Mouse (Mus musculus): ENCODE results near the gene Irgm1.
"Not testable (repeated sequence)": the region's sequence is repeated elsewhere in the genome, so short reads cannot be mapped to it uniquely, and the experiment has no call there.

Irgm1 gene

DNA sequence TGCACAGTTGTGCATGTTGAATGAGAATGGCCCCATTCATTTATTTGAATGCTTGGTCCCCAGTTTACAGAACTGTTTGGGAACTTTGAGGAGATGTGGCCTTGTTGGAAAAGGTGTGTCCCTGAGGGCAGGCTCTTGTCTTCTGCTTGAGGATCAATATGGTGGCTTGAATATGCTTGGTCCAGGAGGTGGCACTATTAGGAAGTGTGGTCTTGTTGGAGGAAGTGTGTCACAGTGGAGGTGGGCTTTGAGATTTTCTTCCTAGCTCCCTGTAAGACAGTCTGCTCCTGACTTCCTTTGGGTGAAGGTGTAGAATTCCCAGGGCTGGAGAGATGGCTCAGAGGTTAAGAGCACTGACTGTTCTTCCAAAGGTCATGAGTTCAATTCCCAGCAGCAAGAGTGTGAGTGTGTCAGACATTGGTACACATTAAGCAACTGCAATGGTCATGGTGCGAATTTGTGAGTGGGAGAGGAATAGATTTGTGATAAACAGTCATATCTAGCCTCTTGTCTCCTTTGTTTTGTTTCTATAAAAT lies 8.6 kb downstream of the Irgm1 start:
- in situ Hi-C loops (cut with MboI; ENCODE audit: unreplicated experiment in 2 of 2): loop anchor here (10.0 to 25.0 kb wide), 2 partner anchors 402 to 549 kb away; partner anchors contain the start of gene Olfr1389 (in 1 of the 2)

DNA sequence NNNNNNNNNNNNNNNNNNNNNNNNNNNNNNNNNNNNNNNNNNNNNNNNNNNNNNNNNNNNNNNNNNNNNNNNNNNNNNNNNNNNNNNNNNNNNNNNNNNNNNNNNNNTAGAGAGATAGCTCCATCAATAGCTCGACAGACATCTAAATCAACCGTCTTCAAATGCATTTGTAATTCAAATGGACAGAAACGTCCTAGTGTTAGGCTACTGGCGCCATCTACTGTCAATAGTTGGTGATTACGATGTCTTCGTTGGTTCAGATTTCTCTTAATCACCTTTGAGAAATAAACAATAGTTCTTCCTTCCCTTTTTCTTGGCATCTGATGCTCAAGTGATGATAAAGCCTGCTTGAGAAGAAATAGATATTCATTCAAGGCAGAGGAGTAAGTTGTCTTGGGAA lies 12.5 kb downstream of the Irgm1 start:
- in situ Hi-C loops (cut with MboI; ENCODE audit: unreplicated experiment in 2 of 2): loop anchor here (5.0 to 25.0 kb wide), 3 partner anchors 37 to 553 kb away; partner anchors contain the start of gene Olfr1389 (in 1 of the 2)

DNA sequence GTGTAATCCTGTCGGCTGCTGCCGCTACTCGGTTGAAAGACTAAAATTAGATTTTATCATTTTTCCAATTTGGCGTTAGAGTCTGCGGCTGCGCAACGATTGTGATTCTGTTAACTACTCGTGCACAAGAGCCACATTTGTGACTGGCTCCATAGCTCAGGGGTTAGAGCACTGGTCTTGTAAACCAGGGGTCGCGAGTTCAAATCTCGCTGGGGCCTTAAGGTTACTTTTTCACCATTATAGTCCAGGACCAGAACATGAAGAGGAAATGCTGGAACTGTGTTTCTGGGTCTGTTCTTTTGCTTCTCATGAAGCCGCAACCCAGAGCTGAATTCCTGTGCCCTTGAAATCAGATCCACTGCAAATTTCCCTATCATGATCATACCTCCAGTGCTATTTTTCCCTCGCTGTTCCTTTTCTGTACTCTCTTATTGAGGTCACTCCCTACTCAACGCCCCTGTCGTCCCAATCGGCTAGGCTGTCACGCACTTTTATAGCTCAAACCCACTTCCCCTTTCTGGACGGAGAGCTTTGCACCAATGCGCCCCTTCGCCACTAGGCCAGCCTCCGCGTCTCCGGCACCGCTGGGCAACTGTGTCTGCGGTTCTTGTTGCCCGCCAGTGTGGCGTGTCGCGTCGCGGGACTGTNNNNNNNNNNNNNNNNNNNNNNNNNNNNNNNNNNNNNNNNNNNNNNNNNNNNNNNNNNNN lies 17.9 kb downstream of the Irgm1 start:
- in situ Hi-C loops (cut with MboI; ENCODE audit: unreplicated experiment in 2 of 2): loop anchor here in 1 of 2 experiments (25.0 kb wide), 1 partner anchor 559 kb away; the partner anchor contains the start of gene Olfr1389

DNA sequence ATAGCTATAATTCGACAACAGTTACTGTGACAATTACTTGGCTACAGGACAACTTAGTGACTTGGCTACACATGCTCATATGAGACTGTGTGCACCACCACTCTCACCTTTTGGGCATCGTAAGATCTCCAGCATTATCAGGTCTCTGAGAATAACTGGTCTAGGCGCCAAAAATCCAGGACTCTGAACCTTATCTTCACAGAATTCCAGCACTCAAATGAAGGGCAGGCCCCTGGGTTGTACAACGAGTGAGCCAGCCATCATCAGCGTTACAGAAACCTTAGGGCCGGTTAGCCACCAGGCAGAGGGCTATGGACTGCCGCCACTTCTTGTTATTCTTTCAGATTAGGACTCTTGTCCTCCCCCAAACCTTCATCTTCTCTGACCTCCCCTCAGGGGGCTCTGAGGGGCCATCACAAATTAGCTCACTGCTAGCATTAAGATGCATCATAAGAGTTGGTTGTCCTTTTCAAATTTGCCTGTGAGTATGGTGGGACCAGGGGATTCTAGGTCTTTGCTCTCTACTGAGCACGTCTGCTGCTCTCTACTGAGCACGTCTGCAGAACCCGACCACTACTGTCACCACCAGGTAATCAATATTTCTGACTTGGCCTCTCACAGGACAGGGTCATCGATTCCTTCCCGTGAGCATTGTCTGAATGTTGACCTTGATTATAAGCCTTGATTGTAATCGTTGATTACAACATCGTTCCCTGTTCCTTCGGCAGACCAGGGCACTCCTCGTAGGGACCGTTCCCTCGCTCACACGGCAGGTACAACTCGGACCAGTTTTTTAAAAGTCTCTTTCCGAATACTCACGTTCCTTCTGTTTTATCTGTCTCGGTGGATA lies 18.6 kb downstream of the Irgm1 start:
- in situ Hi-C loops (cut with MboI; ENCODE audit: unreplicated experiment in 2 of 2): loop anchor here in 1 of 2 experiments (25.0 kb wide), 1 partner anchor 559 kb away; the partner anchor contains the start of gene Olfr1389

DNA sequence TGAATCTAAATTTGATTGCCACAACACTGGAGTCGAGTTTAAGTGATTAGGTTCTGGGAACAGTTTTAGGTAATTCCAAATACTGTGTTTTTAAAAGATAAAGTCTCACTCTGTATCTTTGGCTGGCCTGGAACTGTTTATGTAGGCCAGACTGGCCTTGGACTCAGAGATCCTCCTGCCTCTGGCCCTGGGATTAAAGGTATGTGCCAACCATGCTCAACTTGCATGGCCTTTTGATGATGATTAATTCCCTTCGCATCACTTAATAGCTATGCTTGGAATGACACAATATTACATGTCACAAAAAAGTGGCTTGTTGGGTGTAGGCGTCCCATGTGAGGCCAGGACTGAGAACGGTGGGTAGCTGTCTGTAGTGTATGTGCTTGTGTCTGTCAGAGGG lies 19.3 kb downstream of the Irgm1 start:
- in situ Hi-C loops (cut with MboI; ENCODE audit: unreplicated experiment in 2 of 2): loop anchor here in 1 of 2 experiments (25.0 kb wide), 1 partner anchor 560 kb away; the partner anchor contains the start of gene Olfr1389

DNA sequence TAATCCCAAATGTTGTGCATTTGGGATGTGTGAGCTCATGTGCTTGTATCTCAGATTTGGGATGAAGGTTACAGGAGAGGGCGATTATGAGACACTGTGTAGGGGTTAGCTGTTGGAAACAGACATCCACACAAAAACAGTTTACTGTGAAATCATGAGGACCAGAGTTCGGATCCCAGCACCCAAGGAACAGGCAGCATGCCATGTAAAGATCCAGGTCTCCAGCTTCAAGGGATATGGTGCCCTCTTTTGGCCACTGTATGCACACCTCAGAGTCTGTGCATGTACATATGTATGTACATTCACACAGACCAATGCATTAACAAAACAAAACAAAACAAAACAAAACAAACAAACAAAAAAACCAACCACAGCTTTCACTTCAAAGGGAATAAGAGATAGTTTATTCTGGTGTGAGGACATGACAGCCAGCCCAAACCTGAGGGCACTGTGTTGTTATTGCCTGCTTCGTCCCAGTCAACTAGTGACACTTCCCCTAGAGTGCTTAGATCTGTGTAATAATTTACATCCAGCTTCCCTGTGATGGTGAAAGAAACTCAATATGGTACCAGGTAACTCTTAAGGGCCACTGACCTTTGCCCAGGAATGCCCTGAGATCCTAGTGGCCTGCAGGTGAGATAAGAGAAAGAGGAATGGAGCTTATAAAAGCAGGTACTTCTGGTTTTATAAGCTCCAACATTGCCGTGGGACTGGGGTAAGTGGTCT lies 20.1 kb downstream of the Irgm1 start:
- in situ Hi-C loops (cut with MboI; ENCODE audit: unreplicated experiment in 2 of 2): loop anchor here in 1 of 2 experiments (25.0 kb wide), 1 partner anchor 561 kb away; the partner anchor contains the start of gene Olfr1389

GRCm38 (mm10) chr11:48850240-48850639 lies 21.2 kb downstream of the Irgm1 start:
- in situ Hi-C loops (cut with MboI; ENCODE audit: unreplicated experiment in 2 of 2): loop anchor here in 1 of 2 experiments (25.0 kb wide), 1 partner anchor 562 kb away; the partner anchor contains the start of gene Olfr1389

- in situ Hi-C loops (cut with MboI; ENCODE audit: unreplicated experiment in 2 of 2): no loop called here
Measured at GRCm38 (mm10) chr11:48846881-48847280, 24.6 kb downstream of the Irgm1 start.

DNA sequence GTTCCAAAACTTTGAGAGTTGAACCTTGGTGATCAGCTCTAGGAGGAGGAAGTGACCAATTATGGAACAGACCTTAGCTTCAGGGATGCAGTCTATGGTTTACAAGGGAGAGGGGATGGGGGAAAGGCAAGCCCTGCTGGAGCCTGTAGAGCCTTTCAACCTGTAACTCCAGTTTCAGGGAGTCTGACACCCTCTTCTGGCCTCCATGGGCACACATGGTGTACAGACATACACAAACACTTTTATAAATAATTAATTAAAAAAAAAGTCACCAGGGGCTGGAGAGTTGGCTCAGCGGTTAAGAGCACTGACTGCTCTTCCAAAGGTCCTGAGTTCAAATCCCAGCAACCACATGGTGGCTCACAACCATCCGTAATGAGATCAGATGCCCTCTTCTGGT lies 25.1 kb downstream of the Irgm1 start:
- in situ Hi-C loops (cut with MboI; ENCODE audit: unreplicated experiment in 2 of 2): not testable (repeated sequence)

DNA sequence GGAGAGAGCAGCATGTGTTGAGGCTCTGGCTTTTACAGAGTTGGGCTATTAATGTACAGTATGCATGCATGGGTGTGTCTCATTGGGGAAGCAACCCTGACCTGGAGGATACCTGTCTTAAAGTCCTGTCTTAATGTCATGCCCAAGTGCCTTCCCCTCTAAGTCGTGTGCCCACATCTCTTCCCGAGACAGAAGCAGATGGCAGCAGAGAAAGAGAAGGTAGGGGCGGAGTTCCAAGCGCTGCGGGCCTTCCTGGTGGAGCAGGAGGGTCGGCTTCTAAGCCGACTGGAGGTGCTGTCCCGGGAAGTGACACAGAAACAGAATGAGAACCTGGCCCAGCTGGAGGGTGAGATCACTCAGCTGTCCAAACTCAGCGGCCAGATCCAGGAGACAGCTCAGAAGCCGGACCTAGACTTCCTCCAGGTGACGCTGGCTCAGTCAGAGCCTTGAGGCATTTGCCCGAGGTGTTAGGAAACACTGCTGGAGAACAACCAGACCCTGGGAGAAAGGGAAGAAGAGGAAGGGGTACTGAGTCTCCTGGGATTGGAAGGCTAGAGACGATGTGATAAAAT lies 26.2 kb downstream of the Irgm1 start:
- in situ Hi-C loops (cut with MboI; ENCODE audit: unreplicated experiment in 2 of 2): no loop called here

- in situ Hi-C loops (cut with MboI; ENCODE audit: unreplicated experiment in 2 of 2): no loop called here
Measured at GRCm38 (mm10) chr11:48844309-48844708, 27.2 kb downstream of the Irgm1 start.

- in situ Hi-C loops (cut with MboI; ENCODE audit: unreplicated experiment in 2 of 2): no loop called here
Measured at GRCm38 (mm10) chr11:48843202-48843601, 28.3 kb downstream of the Irgm1 start.

DNA sequence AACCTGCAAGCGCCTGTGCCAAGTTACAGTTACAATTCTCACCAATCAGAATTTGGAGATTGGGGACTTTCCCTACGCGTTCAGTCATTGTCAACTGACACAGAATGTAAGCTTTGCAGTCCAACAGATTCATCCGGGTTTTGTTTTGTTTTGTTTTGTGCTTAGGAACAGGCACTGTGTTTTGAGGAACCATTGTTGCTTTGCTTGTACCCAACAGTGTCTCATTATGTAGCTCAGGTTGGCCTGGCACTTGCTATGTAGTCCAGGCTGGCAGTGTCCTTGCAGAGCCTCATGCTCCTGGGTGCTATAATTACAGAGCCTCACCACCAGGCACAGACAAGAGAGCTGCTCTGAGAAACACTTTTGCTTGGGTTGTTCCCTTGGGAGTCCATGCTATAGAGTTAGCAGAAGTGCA lies 29.1 kb downstream of the Irgm1 start:
- in situ Hi-C loops (cut with MboI; ENCODE audit: unreplicated experiment in 2 of 2): no loop called here

DNA sequence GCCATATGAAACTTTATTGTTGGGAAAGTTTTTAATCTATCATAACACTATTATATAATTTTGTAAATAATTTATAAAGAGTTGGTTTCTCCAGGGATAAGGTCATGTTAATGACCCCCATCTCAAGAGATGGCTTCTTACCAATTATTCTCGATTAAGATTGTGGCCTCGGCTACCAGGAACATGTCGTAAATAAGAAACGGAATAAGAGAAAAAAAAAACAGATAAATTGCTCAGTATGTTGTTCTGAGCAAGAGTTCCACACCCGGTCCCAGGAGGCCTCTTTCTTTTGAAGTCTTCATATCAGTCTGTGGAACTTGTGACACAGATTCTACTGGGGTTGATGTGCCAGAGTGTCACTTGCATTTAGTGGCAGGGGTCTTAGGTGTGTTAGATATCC lies 30.3 kb downstream of the Irgm1 start:
- in situ Hi-C loops (cut with MboI; ENCODE audit: unreplicated experiment in 2 of 2): no loop called here

- in situ Hi-C loops (cut with MboI; ENCODE audit: unreplicated experiment in 2 of 2): no loop called here
Measured at GRCm38 (mm10) chr11:48840805-48841204, 30.7 kb downstream of the Irgm1 start.

DNA sequence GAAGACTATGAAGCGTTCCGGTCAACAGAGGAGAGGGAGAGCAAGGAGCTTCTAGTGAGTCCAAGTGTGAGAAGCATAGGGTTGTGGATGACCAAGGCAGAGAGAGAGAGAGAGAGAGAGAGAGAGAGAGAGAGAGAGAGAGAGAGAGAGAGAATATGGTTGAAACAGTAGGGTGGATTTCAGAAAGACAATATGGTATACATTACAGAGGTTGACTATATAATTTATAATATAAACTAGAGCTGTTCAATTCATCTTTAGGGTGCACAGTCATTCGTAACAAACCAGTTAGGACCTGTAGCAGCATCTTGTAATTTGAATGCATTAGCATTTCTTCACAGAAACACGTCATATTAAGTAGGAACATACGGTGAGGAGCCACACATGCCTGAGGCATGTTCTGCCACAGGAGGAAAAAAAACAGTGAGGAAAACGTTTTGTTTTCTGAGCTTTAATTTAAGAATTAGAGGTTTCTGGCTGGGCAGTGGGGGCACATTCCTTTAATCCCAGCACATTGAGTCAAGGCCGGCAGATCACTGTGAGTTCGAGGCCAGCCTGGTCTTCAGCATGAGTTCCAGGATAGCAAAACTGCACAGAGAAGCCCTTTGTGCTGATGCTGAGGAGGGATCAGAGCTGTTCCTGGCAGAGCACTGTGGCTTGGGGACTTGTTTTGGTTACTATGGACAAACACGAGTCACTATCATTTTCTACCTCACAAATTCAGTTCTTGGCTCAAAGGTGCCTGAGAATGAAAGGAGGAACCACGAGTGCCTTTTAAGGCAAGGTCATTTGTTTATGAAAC lies 32.4 kb downstream of the Irgm1 start:
- in situ Hi-C loops (cut with MboI; ENCODE audit: unreplicated experiment in 2 of 2): no loop called here

GRCm38 (mm10) chr11:48838181-48838797 lies 33.2 kb downstream of the Irgm1 start:
- in situ Hi-C loops (cut with MboI; ENCODE audit: unreplicated experiment in 2 of 2): no loop called here

GRCm38 (mm10) chr11:48837310-48838180 lies 33.9 kb downstream of the Irgm1 start:
- in situ Hi-C loops (cut with MboI; ENCODE audit: unreplicated experiment in 2 of 2): no loop called here

Measured in v-Abl transformed pro-B cells (cell line).